Mouse (Mus musculus) C2C12 (cell line): ENCODE measurements around the gene Bloc1s1.
A peak's percentile ranks its signal among the peaks of the same experiment; 100 is the strongest.

ENCODE experiments used
- CTCF ChIP-seq: IDR thresholded peaks from one replicate; pipeline ENCODE4 v1.5.1; 2011; ENCODE audit not compliant: control insufficient read depth, insufficient read depth, insufficient read length
- MAX ChIP-seq: IDR thresholded peaks from one replicate; pipeline ENCODE4 v1.6.1; 2011; ENCODE audit warnings: mild to moderate bottlenecking, control low read depth

DNA sequence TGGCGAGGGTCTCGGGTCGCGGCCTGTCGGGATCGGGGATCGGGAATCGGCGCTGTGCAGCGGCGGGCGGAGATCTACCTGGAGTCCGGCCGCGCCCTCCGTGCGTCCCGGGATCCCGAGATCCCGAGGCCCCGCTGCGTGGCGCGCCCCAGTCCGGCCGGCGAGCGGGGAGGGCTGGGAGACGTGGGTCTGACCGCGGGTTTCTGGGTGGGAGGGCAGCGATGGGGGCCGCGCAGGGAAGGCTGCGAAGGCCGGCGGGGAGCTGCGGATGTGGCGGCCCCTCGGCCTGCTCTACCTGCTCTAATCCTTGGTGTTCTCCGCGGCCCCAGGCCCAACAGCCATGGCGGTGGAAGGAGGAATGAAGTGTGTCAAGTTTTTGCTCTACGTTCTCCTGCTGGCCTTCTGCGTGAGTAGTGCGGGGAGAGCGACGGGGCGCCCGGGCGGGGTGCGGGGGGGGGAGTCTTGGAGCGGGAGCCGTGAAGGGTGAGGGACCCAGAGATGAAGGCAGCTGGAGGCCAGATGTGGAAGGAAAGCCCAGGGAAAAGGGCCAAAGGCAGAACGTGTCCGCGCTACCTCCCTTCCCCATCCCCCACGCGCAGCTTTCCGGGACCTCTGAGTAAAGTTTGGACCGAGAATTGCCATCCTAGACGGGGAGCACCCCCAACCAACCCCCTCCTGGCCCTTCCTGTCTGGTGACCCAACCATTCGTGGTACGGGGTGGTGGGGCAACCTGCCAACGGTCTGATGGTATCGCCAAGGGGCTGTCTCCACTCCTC lies 13.6 kb downstream of the Bloc1s1 start:
- TF ChIP-seq CTCF (no peak), MAX (peak; percentile 18)
